Mouse (Mus musculus) heart, embryonic 13.5 days (tissue): Measurements from ENCODE around the gene Gngt2. TPM values are rescaled to one million over a fixed set of nuclear protein-coding genes. Genes with fewer than 3 reads are reported as not detected.
"Not testable (repeated sequence)": the region's sequence is repeated elsewhere in the genome, so short reads cannot be mapped to it uniquely, and the experiment has no call there.

ENCODE experiments used
- ATAC-seq: fragments of 200-750 bp; cut with Nextera tagmentation; 2 replicates; pipeline ENCODE4 v1.8.0; 2017; ENCODE audit warnings: moderate TSS enrichment; ENCODE audit not compliant: insufficient number of reproducible peaks, low FRiP score, low TSS enrichment; ENCODE audit errors: extremely low read depth
- H3K27ac ChIP-seq: fragments of 300-500 bp; sonication (generic); replicated peaks from 2 replicates; pipeline ENCODE4 v1.5.1; 2015; ENCODE audit warnings: moderate library complexity, mild to moderate bottlenecking, inconsistent platforms
- H3K27me3 ChIP-seq: fragments of 300-500 bp; sonication (generic); replicated peaks from 2 replicates; pipeline ENCODE4 v1.6.1; 2015; ENCODE audit warnings: mild to moderate bottlenecking, inconsistent platforms
- H3K36me3 ChIP-seq: fragments of 300-500 bp; sonication (generic); 2 replicates; pipeline ENCODE4 v1.6.1; 2015; ENCODE audit warnings: mild to moderate bottlenecking, inconsistent platforms
- H3K4me1 ChIP-seq: fragments of 300-500 bp; sonication (generic); 2 replicates; pipeline ENCODE4 v1.6.1; 2015; ENCODE audit warnings: inconsistent platforms
- H3K4me2 ChIP-seq: fragments of 300-500 bp; sonication (generic); 2 replicates; pipeline ENCODE4 v1.6.1; 2015; ENCODE audit warnings: inconsistent platforms, mild to moderate bottlenecking, moderate library complexity
- H3K4me3 ChIP-seq: fragments of 300-500 bp; sonication (generic); 2 replicates; pipeline ENCODE4 v1.5.1; 2015; ENCODE audit warnings: moderate library complexity, mild to moderate bottlenecking, inconsistent platforms
- H3K9ac ChIP-seq: fragments of 300-500 bp; sonication (generic); 2 replicates; pipeline ENCODE4 v1.6.1; 2015; ENCODE audit warnings: inconsistent platforms, mild to moderate bottlenecking, moderate library complexity
- H3K9me3 ChIP-seq: fragments of 300-500 bp; sonication (generic); 2 replicates; pipeline ENCODE4 v1.6.1; 2016; ENCODE audit warnings: inconsistent platforms
- WGBS: fragments of 180-500 bp; shearing (Covaris S2); methylation state at CpG from one replicate; pipeline ENCODE4 v1.1.7; 2015; ENCODE audit warnings: mixed read lengths; 5-methylcytosine and 5-hydroxymethylcytosine counted together
- polyA plus RNA-seq: library from polyadenylated mRNA; unstranded; fragments of >200 nt; fragmentation: Nextera tagmentation; extraction: Ambion mirVana; gene quantifications from 2 replicates; pipeline ENCODE4 v1.2.1, GENCODE M21; 2015

Gngt2 gene
- polyA plus RNA-seq, 1 experiment from 2014 or later = 36.6 TPM

DNA sequence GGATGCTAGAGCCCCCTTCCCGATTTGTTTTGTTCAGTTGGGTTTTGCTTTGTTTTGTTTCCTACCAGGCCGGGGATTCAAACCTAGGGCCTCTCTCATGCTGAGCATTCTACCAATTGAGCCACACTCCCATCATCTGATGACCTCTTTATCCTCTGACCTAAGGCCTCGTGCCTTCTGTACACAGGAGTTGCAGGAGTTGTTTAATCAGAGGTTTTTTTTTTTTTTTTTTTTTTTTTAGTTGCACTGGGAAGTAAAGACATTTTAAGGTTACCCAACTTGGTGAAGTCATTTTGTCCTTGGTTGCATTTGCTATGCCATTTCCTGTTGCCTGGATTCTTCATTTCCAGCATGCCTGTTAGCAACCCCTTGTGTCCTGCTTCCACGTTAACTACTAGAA is 32.4 kb downstream of the Gngt2 start:
- no peak for ATAC-seq
- H3K4me2 ChIP-seq = no peak overlapping the region
- peaks cover 7% of the 10 kb centered on the region for H3K27me3 ChIP-seq
- no peaks in the 10 kb centered on the region for H3K9me3 ChIP-seq
- no peaks in the 10 kb centered on the region for H3K36me3 ChIP-seq
- WGBS = 65% methylated on average over 4 of the region's 4 CpGs
- no peak overlapping the region for H3K27ac ChIP-seq
- H3K4me1 ChIP-seq = no peaks in the 10 kb centered on the region
- H3K9ac ChIP-seq = no peak overlapping the region
- no peak overlapping the region for H3K4me3 ChIP-seq

DNA sequence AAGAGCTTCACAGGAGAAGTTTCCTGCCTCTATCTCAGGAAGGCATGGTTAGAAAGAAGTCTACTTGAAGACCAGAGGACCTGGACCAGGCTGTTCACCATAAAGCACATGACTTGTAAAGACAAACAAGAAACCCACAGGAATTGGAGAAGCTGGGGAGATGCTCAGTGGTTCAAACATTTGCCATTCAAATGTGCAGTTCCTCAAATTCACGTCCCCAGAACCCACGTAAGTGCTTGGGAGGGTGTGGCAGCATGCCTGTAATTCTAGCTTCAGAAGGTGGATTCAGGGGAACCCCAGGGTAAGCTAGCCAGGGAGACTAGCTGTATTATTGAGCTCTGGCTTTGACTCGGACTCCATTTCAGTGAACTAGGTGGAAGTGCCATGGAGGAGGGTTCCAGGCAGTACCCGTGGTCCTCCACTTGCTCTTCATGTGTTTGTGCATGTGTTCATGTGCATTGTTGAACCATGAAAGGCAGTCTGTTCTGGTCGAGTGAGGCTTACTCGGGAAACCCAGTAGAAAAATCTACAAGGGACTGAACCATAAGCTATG is 33.0 kb downstream of the Gngt2 start:
- Histone ChIP-seq H3K4me3 (no peak overlapping the region), H3K4me2 (no peak overlapping the region), H3K9ac (no peak overlapping the region), H3K4me1 (no peaks in the 10 kb centered on the region), H3K27ac (no peak overlapping the region), H3K9me3 (no peaks in the 10 kb centered on the region), H3K27me3 (peaks cover 7% of the 10 kb centered on the region), H3K36me3 (no peaks in the 10 kb centered on the region)
- 64% methylated on average over 6 of the region's 6 CpGs for WGBS
- no peak for ATAC-seq

DNA sequence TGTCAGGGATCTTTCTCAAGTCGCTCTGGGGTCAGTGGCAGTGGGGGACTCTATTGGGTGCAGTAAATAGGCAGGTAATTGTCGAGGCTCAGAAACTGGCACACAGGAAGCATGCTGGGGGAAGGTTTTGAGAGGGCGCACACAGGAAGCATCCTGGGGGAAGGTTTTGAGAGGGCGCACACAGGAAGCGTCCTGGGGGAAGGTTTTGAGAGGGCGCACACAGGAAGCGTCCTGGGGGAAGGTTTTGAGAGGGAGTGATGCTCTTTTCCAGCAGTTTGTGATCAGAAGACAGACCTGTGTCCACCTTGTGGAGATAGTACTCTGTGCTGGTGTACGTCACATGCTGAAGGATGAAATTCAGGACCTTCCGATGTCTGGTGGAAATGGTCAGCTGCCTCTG is 38.8 kb downstream of the Gngt2 start:
- Histone ChIP-seq H3K9ac (no peak overlapping the region), H3K4me3 (no peak overlapping the region), H3K27me3 (peaks cover 7% of the 10 kb centered on the region; the same call in 1 of the 2 replicates), H3K36me3 (no peaks in the 10 kb centered on the region), H3K4me1 (no peaks in the 10 kb centered on the region), H3K27ac (no peak overlapping the region), H3K4me2 (peak overlapping the region; percentile 30; the same call in 1 of the 2 replicates), H3K9me3 (no peaks in the 10 kb centered on the region)
- ATAC-seq = no peak
- WGBS = 17% methylated on average over 9 of the region's 9 CpGs

DNA sequence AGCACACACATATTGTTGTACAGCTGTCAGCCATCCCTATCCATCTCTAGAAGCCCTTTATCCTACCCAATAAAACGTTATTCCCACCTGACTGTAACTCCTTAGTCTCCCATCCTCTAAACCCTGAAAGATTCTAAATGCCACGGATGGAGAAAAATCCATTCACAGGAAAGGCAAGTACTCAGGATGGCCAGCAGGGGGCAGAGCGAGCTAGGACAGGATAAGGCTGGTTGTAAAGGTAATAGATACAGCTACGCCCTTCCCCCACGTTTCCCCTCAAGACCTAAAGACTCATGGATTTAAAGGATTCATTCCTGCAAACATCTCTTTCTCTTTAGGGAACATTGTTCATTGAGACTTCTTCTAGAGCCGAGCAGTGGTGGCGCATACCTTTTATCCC is 39.3 kb downstream of the Gngt2 start:
- peaks cover 9% of the 10 kb centered on the region for H3K27me3 ChIP-seq
- no peak overlapping the region for H3K4me3 ChIP-seq
- H3K4me2 ChIP-seq = peak overlapping the region; percentile 30; the same call in 1 of the 2 replicates
- no peak overlapping the region for H3K27ac ChIP-seq
- ATAC-seq = no peak
- no peak overlapping the region for H3K9ac ChIP-seq
- no peaks in the 10 kb centered on the region for H3K4me1 ChIP-seq
- H3K9me3 ChIP-seq = no peaks in the 10 kb centered on the region
- WGBS = 21% methylated on average over 7 of the region's 7 CpGs
- H3K36me3 ChIP-seq = no peaks in the 10 kb centered on the region

DNA sequence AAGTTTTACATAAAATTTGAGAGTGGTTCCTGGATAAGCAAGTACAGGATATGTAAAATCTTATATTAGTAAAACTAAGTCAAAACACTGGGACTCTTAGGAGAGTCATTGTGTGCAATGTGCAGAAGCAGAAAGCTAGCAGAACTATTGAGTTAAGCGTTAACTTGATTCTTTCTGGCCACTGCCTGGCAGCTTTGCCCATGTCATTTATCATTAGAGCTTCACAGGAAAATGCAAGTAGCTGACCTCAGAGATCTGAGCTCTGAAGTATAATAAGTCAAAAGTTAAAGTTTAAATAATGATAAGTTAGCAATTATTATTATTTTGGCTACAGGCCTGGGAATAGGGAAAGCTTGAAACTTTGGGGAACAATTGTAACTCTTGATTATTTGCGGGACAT is 42.8 kb downstream of the Gngt2 start:
- H3K4me1 ChIP-seq, ATAC-seq, H3K9me3 ChIP-seq, H3K36me3 ChIP-seq, H3K4me3 ChIP-seq, H3K9ac ChIP-seq, H3K27ac ChIP-seq, H3K4me2 ChIP-seq: not testable (repeated sequence)
- WGBS = 69% methylated on average over 2 of the region's 2 CpGs
- H3K27me3 ChIP-seq = peaks cover 18% of the 10 kb centered on the region

DNA sequence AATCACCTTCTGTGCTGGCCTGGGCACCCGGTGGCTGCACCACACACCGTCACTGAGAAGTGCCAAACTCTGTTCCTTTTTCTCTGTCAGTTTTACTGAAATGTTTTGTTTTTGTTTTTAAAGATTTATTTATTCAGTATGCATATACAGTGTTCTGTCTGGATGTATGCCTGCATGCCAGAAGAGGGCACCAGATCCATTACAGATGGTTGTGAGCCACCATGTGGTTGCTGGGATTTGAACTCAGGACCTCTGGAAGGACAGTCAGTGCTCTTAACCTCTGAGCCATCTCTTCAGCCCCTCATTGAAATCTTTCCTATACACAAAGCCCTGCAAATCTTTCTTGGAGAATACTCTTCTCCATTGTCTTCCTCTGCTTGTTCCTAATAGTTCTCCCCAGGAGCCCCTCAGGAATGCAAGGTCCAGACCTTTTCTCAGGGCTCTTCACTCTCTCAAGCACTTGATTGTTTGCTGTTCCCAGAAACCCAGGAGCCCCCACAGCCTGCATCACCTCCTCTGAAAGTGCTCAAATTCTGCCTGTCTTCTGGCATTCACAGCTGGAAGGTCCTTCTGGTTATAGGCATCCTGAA is 53.5 kb downstream of the Gngt2 start:
- WGBS = 60% methylated on average over 2 of the region's 2 CpGs
- Histone ChIP-seq H3K4me2 (no peak overlapping the region), H3K36me3 (no peaks in the 10 kb centered on the region), H3K4me3 (no peak overlapping the region), H3K9ac (no peak overlapping the region), H3K27me3 (no peaks in the 10 kb centered on the region), H3K27ac (no peak overlapping the region), H3K9me3 (peaks cover 9% of the 10 kb centered on the region; the same call in 1 of the 2 replicates), H3K4me1 (no peaks in the 10 kb centered on the region)
- no peak for ATAC-seq

Other genes with a start within 250 kb of the Gngt2 start
- gene Ngfr, start 249.5 kb upstream of the Gngt2 start, polyA plus RNA-seq = 3.3 and 4.9 TPM in 2 replicates
- gene Phb, start 170.3 kb upstream of the Gngt2 start, polyA plus RNA-seq = 241 and 267 TPM in 2 replicates
- gene Zfp652, start 124.5 kb upstream of the Gngt2 start, polyA plus RNA-seq = 10.0 and 13.0 TPM in 2 replicates
- 0.51 and 0.78 TPM in 2 replicates for gene B130006D01Rik, start 113.6 kb upstream of the Gngt2 start, polyA plus RNA-seq
- 1.8 and 2.2 TPM in 2 replicates for gene Phospho1, start 12.7 kb upstream of the Gngt2 start, polyA plus RNA-seq
- 17.0 and 17.3 TPM in 2 replicates for gene Abi3, start 5.3 kb downstream of the Gngt2 start, polyA plus RNA-seq
- 0.21 TPM in 1 of 2 replicates, not detected in the other for gene B4galnt2, start 77.7 kb downstream of the Gngt2 start, polyA plus RNA-seq
- gene Igf2bp1, start 168.7 kb downstream of the Gngt2 start, polyA plus RNA-seq = 39.3 and 42.0 TPM in 2 replicates
- not detected in 2 replicates for gene Gip, start 187.3 kb downstream of the Gngt2 start, polyA plus RNA-seq
- 68.3 and 74.7 TPM in 2 replicates for gene Snf8, start 197.7 kb downstream of the Gngt2 start, polyA plus RNA-seq
- 31.5 and 33.1 TPM in 2 replicates for gene Ube2z, start 228.2 kb downstream of the Gngt2 start, polyA plus RNA-seq
- 1,502 and 1,689 TPM in 2 replicates for gene Atp5g1, start 238.5 kb downstream of the Gngt2 start, polyA plus RNA-seq